Mouse (Mus musculus) B cell, adult 67 days (primary cell): ENCODE results near the gene Rchy1. TPM values are rescaled to one million over a fixed set of nuclear protein-coding genes. Genes with fewer than 3 reads are reported as not detected.

Source experiments
- total RNA-seq, 2 experiments: library from RNA; stranded (reverse); gene quantifications; 4 replicates each; pipeline ENCODE4 v1.2.4; 2023

Rchy1 gene
- total RNA-seq = 100 to 1,000 TPM; 130 to 135 TPM

DNA sequence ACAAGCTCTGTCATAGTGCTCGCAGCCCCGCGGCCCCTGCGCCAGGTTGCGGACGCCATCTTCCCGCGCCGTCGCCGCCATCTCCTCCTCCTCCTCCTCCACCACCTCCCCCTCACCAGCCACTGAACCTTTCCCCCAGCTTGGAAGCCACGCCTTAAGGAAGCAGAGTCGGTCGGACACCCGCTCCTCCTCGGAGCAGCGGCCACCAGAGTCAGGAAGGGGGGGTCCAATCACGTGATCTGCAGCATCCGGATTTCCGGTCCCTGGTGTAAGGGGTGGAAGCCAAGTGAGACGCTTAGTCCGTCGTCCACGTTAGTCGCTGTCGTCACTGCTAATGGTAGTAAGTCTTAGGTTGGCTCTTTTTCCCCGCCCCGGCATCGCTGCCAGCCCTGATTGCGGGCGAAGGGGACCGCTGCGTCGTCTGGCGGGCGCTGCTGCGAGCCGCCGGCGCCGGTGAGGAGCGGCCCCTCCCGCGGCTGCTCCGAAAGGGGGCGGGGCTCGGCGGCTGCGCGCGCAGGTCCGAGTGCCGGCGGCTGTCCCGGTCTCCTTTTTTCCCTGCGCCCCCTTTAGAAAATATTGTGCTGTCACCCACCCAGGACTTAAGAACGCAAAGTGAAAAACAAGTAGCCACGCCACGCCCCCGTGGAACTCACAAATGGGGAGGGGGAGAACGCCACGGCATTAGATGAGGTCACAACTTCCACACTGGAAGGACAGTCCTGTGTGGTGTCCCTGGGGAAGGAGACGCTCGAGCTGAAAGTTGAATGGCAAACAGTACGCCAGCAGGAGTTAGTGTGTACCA lies at the start of gene Rchy1:
Gene Rchy1 (minus strand): TSS at position 430 of the 802 bp plus-strand sequence.

DNA sequence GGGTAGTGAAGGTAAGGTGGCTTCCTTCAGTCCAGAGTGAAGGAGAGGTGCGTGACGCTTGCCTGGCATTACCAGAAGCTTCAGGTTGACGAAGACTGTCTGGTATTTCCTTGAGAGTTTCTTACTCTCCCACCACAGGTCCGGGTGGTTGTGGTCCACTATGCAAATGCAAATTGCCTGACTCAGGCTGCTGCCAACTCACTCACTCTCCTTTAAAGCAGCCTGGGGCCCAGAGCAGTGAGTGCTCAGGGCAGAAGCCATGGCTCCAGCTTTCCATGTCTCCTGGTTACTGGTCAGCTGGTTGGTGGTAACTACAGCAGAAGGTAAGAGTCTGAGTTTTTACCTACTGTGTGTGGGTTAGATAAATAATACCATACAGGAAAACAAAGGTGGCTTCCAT lies 24.4 kb upstream of the Rchy1 start, which contains the start of gene Odaph:
Gene Odaph (plus strand): TSS at position 240 of the 400 bp plus-strand sequence.

Other genes with a start within 250 kb of the Rchy1 start
- 1 to 10 TPM; 2.0 to 5.8 TPM for gene Odaph, start 24.4 kb upstream of the Rchy1 start, total RNA-seq
- gene Cdkl2, start 80.8 kb upstream of the Rchy1 start, total RNA-seq = 1 to 10 TPM; 1.3 to 2.1 TPM
- 100 to 1,000 TPM; 115 to 120 TPM for gene G3bp2, start 120.7 kb upstream of the Rchy1 start, total RNA-seq
- gene Uso1, start 174.9 kb upstream of the Rchy1 start, total RNA-seq = 10 to 100 TPM; 65.4 to 78.1 TPM